Mouse (Mus musculus) stomach, postnatal 0 days (tissue): Measurements from ENCODE around the gene Arhgap10.

Experiments used
- CTCF ChIP-seq: IDR thresholded peaks from 2 replicates; pipeline ENCODE4 v1.5.1; 2016; ENCODE audit warnings: antibody characterized with exemption, low read depth, mild to moderate bottlenecking, moderate library complexity
- EP300 ChIP-seq: optimal IDR thresholded peaks from 2 replicates; pipeline ENCODE3; 2016; ENCODE audit warnings: antibody characterized with exemption

DNA sequence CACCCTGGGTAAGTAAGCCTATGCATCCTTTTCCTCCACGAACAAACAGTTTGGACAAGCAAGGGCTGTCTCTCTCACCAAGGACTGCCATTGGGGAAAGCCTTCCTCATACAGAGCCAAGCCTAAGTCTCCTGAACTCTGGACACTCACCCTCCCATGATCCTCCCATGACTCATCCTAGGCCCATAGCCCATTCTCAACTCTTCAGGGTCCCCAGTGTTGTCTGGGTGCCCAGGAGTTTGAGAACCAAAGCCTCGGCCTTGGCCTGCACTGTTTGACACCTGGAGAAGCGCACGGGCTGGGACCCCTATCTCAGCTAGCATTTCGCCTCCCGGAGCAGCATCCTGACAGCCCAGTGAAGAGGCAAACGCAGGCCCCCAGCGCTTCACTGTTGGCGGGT lies 63.9 kb downstream of the Arhgap10 start:
- TF ChIP-seq CTCF (no peak), EP300 (no peak)
